Mouse (Mus musculus): ENCODE measurements around the gene Gm49383. TPM values are rescaled to one million over a fixed set of nuclear protein-coding genes. Genes with fewer than 3 reads are reported as not detected.
A peak's percentile ranks its signal among the peaks of the same experiment; 100 is the strongest.

Gm49383 gene
- polyA plus RNA-seq, 2 experiments = 4.9 to 15.7 TPM

GRCm38 (mm10) chr12:69198985-69199384 is 2.1 kb upstream of the Gm49383 start:
- ATAC-seq (ENCODE audit: insufficient read depth) (no peak), DNase-seq (ENCODE audit: low read depth in 3 of 3, low spot score in 3 of 3) (no peak)
- peaks cover 6 to 7% of the 10 kb centered on the region in 2 experiments; a peak in 3 of 4 replicates for H3K4me1 ChIP-seq (replicated peaks; ENCODE audit: control insufficient read depth in 2 of 2, insufficient read depth in 2 of 2, low read length in 1 of 2)
- 0 out of 2 replicates have a peak overlapping the region, but pooled peaks have one; percentile 15 for H3K9ac ChIP-seq (replicated peaks)
- TF ChIP-seq EP300 (IDR thresholded peaks at IDR 0.05; ENCODE audit: low read depth) = no peak
- no peak for TF ChIP-seq CTCF (IDR thresholded peaks at IDR 0.05; ENCODE audit: low read depth)
- H3K36me3 ChIP-seq (replicated peaks; ENCODE audit: control insufficient read depth, insufficient read depth, low read depth) = peaks cover 37% of the 10 kb centered on the region
- no peaks in the 10 kb centered on the region for H3K27me3 ChIP-seq (ENCODE audit: control insufficient read depth, insufficient read depth, low read length)
- H3K4me3 ChIP-seq (ENCODE audit: insufficient read depth in 1 of 2, low read depth in 2 of 2, low read length in 2 of 2) = peak overlapping the region; percentile 3 to 83; a peak in 3 of 4 replicates
- H3K27ac ChIP-seq = no peak overlapping the region
- no peaks in the 10 kb centered on the region for H3K9me3 ChIP-seq (ENCODE audit: control insufficient read depth, low read length)
- H3K4me2 ChIP-seq (ENCODE audit: low read depth) = peak overlapping the region; percentile 99

GRCm38 (mm10) chr12:69198164-69198535 is 1.2 kb upstream of the Gm49383 start, which contains the start of gene Dnaaf2:
TSS of gene Dnaaf2 (minus strand) at chr12:69198429.
- ATAC-seq (ENCODE audit: insufficient read depth) (peak; percentile 24), DNase-seq (ENCODE audit: low read depth in 3 of 3, low spot score in 3 of 3) (peak in 2 of 3 experiments; percentile 49 to 60)
- no peaks in the 10 kb centered on the region for H3K27me3 ChIP-seq (ENCODE audit: control insufficient read depth, insufficient read depth, low read length)
- H3K4me2 ChIP-seq (ENCODE audit: low read depth) = peak within 1 kb of the TSS; percentile 99
- peak within 1 kb of the TSS; percentile 70 for H3K9ac ChIP-seq (replicated peaks)
- H3K9me3 ChIP-seq (ENCODE audit: control insufficient read depth, low read length) = no peaks in the 10 kb centered on the region
- H3K36me3 ChIP-seq (replicated peaks; ENCODE audit: control insufficient read depth, insufficient read depth, low read depth) = peaks cover 34% of the 10 kb centered on the region
- peak within 1 kb of the TSS; percentile 83 to 95 for H3K4me3 ChIP-seq (ENCODE audit: insufficient read depth in 1 of 2, low read depth in 2 of 2, low read length in 2 of 2)
- whole genome bisulfite sequencing (ENCODE audit: insufficient replicate concordance) = 0% methylated on average over 18 of the region's 18 CpGs
- peak within 1 kb of the TSS; percentile 67 for H3K27ac ChIP-seq
- TF ChIP-seq CTCF (IDR thresholded peaks at IDR 0.05; ENCODE audit: low read depth) (no peak), EP300 (IDR thresholded peaks at IDR 0.05; ENCODE audit: low read depth) (no peak)
- H3K4me1 ChIP-seq (replicated peaks; ENCODE audit: control insufficient read depth in 2 of 2, insufficient read depth in 2 of 2, low read length in 1 of 2) = peaks cover 6 to 7% of the 10 kb centered on the region in 2 experiments; a peak in 3 of 4 replicates

GRCm38 (mm10) chr12:69197378-69198163 is 667 bp upstream of the Gm49383 start:
- DNase-seq (ENCODE audit: low read depth in 3 of 3, low spot score in 3 of 3) (peak; percentile 50 to 58 (median 53)), ATAC-seq (ENCODE audit: insufficient read depth) (peak; percentile 81)
- Histone ChIP-seq H3K27ac (peak overlapping the region; percentile 67), H3K9me3 (ENCODE audit: control insufficient read depth, low read length) (no peaks in the 10 kb centered on the region), H3K27me3 (ENCODE audit: control insufficient read depth, insufficient read depth, low read length) (no peaks in the 10 kb centered on the region), H3K36me3 (replicated peaks; ENCODE audit: control insufficient read depth, insufficient read depth, low read depth) (peaks cover 28% of the 10 kb centered on the region), H3K9ac (replicated peaks) (peak overlapping the region; percentile 70), H3K4me2 (ENCODE audit: low read depth) (peak overlapping the region; percentile 99), H3K4me3 (ENCODE audit: insufficient read depth in 1 of 2, low read depth in 2 of 2, low read length in 2 of 2) (peak overlapping the region; percentile 83 to 95), H3K4me1 (replicated peaks; ENCODE audit: control insufficient read depth in 2 of 2, insufficient read depth in 2 of 2, low read length in 1 of 2) (peaks cover 6 to 7% of the 10 kb centered on the region in 2 experiments; a peak in 3 of 4 replicates)
- TF ChIP-seq EP300 (IDR thresholded peaks at IDR 0.05; ENCODE audit: low read depth) (no peak), CTCF (IDR thresholded peaks at IDR 0.05; ENCODE audit: low read depth) (no peak)
- WGBS (ENCODE audit: insufficient replicate concordance) = under 1% methylated on average over 93 of the region's 94 CpGs

- H3K36me3 ChIP-seq (replicated peaks; ENCODE audit: control insufficient read depth, insufficient read depth, low read depth) = peaks cover 27% of the 10 kb centered on the region
- ATAC-seq (ENCODE audit: insufficient read depth) = no peak
- TF ChIP-seq EP300 (IDR thresholded peaks at IDR 0.05; ENCODE audit: low read depth) (no peak), CTCF (IDR thresholded peaks at IDR 0.05; ENCODE audit: low read depth) (no peak)
- WGBS (ENCODE audit: insufficient replicate concordance) = 90% methylated on average over 2 of the region's 2 CpGs
- H3K9ac ChIP-seq (replicated peaks) = no peak overlapping the region
- no peak overlapping the region for H3K4me2 ChIP-seq (ENCODE audit: low read depth)
- no peak overlapping the region for H3K4me3 ChIP-seq (ENCODE audit: insufficient read depth in 1 of 2, low read depth in 2 of 2, low read length in 2 of 2)
- H3K27me3 ChIP-seq (ENCODE audit: control insufficient read depth, insufficient read depth, low read length) = no peaks in the 10 kb centered on the region
- H3K27ac ChIP-seq = no peak overlapping the region
- peaks cover 0 to 2% of the 10 kb centered on the region in 2 experiments; a peak in 1 of 4 replicates for H3K4me1 ChIP-seq (replicated peaks; ENCODE audit: control insufficient read depth in 2 of 2, insufficient read depth in 2 of 2, low read length in 1 of 2)
- DNase-seq (ENCODE audit: low read depth in 3 of 3, low spot score in 3 of 3) = no peak
- H3K9me3 ChIP-seq (ENCODE audit: control insufficient read depth, low read length) = no peaks in the 10 kb centered on the region
Measured at GRCm38 (mm10) chr12:69192637-69193036, 4.3 kb downstream of the Gm49383 start.

GRCm38 (mm10) chr12:69191396-69191795 is 5.5 kb downstream of the Gm49383 start:
- Histone ChIP-seq H3K4me1 (replicated peaks; ENCODE audit: control insufficient read depth in 2 of 2, insufficient read depth in 2 of 2, low read length in 1 of 2) (peaks cover 5 to 10% of the 10 kb centered on the region in 2 experiments), H3K9ac (replicated peaks) (no peak overlapping the region), H3K36me3 (replicated peaks; ENCODE audit: control insufficient read depth, insufficient read depth, low read depth) (peaks cover 27% of the 10 kb centered on the region), H3K27ac (no peak overlapping the region), H3K4me2 (ENCODE audit: low read depth) (no peak overlapping the region), H3K4me3 (ENCODE audit: insufficient read depth in 1 of 2, low read depth in 2 of 2, low read length in 2 of 2) (no peak overlapping the region), H3K27me3 (ENCODE audit: control insufficient read depth, insufficient read depth, low read length) (no peaks in the 10 kb centered on the region), H3K9me3 (ENCODE audit: control insufficient read depth, low read length) (no peaks in the 10 kb centered on the region)
- ATAC-seq (ENCODE audit: insufficient read depth) (no peak), DNase-seq (ENCODE audit: low read depth in 3 of 3, low spot score in 3 of 3) (no peak)
- TF ChIP-seq EP300 (IDR thresholded peaks at IDR 0.05; ENCODE audit: low read depth) (no peak), CTCF (IDR thresholded peaks at IDR 0.05; ENCODE audit: low read depth) (no peak)
- WGBS (ENCODE audit: insufficient replicate concordance) = 72% methylated on average over 5 of the region's 5 CpGs

Data from liver, embryonic 14.5 days (tissue).